Mouse (Mus musculus) left cerebral cortex, postnatal 25 days (tissue): ENCODE measurements at regions not wholly inside any gene's neighbourhood (a gene's known extent, or its start where the extent isn't known, plus 50 kb on each side); places are given as distances from the start of the nearest gene placed in this dataset.

Source experiments
- DNase-seq, 2 experiments: peaks; one replicate each; pipeline ENCODE4 v3.0.0; 2022; ENCODE audit warnings: low spot score in 2 of 2, mixed read lengths in 1 of 2
- intact Hi-C: fragments of 180-260 bp; cut with DNase I; formaldehyde crosslinking; loops from one replicate; pipeline ENCODE4 v1.15.1; 2025

DNA sequence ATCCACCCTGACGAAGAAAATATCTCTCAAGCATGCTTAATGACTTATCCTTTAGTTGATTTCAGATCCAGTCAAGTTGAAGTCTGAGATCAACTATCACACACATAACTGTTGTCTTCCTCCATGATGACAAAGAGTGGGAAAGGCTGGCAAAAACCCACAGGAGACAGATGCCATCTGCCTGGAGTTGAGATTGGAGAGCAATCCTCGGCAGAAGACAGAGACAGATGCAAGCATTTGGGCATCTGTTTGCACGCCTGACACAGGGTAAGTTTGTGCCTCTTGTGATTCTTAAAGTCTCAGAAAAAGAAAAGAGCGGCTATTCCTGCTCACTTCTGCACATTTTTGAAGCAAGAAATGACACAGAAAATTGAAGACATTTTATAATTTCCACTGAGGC is 715.7 kb upstream of the Tmem132c start:
- peak; percentile 32 to 86 for DNase-seq
- intact Hi-C loops = no loop called here

DNA sequence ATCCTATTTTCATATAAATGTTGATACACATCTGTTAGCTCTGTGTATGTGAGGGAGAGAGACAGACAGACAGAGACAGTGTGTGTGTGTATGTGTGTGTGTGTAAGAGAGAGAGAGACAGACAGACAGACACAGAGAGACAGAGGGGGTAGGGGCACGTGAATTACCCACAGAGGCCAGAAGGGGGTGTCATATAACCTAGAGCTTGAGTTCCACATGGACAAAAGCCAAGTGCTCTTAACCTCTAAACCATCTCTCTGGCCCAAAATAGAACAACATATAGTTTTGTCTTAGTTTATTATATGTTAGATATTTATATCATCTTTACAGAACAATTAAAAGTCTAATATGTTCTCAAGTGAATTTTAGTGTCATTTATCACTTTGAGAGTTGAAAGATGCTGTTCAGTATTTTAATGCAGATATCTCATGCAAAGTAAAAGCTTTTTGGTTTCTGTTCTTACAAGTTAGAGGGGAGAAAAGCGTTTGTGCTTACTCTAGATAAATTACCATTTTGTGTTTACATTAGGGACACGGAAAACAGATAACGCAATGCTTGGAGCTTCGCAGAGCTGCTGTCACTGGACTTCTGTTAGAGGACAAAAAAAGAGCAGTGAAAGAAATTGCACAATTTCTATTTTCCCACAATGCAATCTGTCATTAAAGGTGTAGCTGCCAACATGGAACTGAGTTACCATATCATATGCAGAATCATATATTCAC is 710.6 kb upstream of the Tmem132c start:
- no peak for DNase-seq
- intact Hi-C loops = no loop called here

DNA sequence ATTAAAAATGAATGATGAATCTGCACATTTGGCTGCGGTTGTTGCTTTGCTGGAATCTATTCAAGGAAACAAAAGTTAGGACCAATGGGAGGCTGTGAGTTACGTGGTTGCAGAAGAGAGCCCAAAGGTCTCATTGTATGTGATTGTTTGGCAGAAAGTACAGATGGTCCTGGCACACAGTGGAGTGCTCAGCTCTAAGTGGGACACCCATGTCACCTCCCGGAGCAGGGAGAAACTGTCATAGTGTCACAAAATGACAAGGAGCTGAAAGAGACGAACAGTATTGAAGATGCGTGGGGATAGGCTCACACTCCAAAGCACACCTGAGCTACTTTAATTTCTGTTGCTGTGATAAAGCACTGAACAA is 710.1 kb upstream of the Tmem132c start:
- no peak for DNase-seq
- intact Hi-C loops = no loop called here

DNA sequence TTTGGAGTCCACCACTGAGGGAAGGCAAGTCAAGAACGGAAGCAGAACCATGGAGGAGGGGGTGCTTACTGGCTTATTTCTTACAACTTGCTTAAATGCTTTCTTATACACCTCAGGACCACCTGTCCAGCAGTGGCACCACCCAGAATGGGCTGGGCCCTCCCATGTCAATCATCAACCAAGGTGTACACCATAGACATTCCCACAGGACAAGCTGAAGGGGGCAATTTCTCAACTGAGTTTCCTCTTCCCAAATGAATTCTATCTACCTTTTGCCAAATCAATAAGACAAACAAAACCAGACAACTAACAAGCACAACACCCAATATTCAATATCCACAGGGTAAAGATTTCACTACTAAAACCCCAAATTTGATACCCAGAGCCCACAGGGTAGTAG is 709.6 kb upstream of the Tmem132c start:
- intact Hi-C loops = no loop called here
- DNase-seq = no peak

DNA sequence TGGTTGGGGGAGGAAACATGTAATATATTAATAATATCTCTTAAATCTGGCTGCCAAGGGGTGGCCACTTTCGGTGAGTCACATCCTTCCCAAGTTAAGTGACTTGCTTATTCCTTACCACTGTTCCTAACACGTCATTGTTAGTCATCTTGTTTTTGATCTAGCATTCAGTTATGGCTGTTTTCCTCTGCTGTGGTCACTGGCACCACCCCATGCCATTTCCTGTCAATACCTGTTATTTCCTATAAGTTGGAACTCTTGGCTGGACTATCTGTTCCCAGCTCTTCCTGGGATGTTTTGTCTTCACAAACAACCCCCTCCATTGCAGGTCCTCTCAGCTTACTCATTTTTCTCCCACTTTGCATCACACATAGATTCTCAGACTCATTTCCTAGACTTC is 703.5 kb upstream of the Tmem132c start:
- intact Hi-C loops = no loop called here
- DNase-seq = no peak

DNA sequence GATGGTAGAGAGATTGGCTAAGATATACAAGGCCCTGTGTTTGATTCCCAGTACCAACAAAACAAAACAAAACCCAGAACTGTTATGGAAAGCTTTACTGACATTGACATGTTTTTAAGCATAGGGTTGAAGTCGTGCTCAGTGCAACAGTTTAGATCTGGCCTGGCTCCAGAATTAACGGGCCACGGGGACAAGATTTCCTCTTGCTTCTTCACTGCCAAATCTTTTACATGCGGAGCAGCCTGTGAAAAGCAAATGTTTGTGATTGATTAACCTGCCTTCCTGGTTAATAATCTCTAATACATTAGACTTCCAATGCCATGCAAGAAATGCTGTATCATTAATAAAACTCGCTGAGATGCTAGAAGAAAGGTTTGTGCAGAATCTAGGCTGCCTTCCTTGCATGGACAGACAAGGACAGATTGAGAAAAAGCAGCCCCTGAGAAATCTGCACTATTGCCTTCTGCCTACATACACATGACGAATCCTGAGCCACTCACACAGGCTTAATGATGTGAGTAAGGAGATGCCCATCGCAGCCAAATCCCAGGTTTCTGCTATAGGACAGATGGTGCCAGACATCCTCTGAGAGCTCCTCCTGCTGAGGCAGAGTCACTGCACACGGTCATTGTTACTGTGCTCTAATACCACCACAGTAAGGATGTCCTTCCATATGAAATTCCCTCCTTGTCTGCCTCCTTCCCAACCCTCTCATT is 697.2 kb upstream of the Tmem132c start:
- peak in 1 of 2 experiments; percentile 52 for DNase-seq
- intact Hi-C loops = no loop called here

DNA sequence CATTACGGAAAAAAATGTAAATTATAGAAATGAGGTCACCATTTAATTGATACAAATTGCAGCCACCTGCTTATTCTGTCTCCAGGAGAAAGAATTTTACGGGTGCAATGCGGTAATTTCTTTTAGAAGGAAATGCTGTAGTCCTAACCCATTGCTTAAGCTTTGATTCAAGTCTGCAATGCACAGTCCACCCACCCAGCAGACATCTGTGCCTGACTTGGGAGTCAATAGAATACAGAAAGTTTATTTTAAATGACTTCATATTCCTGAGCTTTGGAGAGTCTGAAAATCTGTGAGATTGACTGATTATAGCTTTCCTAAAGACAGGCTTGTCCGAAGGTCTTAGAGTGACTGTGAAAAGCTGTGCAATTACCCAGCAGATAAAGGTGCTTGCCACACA is 693.8 kb upstream of the Tmem132c start:
- intact Hi-C loops = no loop called here

DNA sequence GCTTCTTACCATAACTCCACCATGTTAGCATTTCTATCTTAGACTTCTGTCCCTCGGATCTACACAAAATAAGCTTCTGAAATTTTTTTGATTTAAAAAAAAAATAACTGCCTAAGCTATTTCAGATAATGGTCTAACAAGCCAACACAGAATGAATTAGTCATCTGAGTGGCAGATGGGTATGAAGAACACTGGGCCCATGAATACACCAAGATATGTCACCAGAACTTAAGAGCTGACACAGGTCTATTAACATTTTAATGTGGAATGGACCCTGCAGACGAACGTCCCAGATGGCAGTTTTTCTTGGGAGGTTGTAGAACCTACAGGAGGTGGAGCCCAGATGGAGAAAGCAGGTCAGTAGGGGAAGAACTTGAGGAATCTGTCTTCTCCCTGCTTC is 689.9 kb upstream of the Tmem132c start:
- intact Hi-C loops = no loop called here
- DNase-seq = peak in 1 of 2 experiments; percentile 9

More for the DNA sequence above, 693.8 kb upstream of the Tmem132c start:
- peak in 1 of 2 experiments; percentile 46 for DNase-seq

DNA sequence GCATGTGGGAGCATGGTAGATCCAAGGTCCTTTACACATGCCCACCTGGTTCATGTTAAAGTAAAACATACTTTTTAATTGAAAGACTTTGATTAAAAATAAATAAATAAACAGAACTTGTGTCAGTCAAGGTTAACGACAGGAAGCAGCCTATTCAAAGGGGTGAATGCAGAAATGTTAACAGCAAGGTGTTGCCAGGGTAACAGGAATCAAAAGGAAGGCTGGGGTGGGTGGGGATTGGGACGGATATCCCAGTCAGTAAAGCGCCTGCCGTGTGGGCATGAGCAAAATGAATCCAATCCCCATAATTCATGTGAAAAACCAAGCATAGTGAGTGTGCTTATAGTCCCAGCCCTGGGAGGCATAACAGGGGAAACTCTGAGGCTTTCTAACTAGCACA is 682.6 kb upstream of the Tmem132c start:
- intact Hi-C loops = no loop called here
- no peak for DNase-seq

DNA sequence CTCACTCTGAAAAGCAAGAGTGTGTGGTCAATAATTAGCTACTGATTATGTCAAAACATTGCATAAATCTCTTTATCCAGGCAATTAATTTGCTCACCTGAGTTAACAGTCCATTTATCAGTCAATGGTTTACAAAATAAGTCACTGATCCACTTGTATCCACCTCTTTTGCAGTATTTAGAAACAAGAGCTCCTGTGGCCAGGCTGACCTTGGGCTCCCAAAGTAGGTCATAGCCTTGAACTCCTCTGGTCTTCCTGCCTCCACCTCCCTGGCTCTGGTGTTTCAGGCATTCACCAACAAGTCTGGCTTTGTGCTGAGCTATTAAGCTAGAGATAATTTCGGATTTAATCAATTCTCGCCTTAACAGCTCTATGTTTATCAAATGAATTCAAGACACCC is 675.8 kb upstream of the Tmem132c start:
- intact Hi-C loops = no loop called here
- no peak for DNase-seq

DNA sequence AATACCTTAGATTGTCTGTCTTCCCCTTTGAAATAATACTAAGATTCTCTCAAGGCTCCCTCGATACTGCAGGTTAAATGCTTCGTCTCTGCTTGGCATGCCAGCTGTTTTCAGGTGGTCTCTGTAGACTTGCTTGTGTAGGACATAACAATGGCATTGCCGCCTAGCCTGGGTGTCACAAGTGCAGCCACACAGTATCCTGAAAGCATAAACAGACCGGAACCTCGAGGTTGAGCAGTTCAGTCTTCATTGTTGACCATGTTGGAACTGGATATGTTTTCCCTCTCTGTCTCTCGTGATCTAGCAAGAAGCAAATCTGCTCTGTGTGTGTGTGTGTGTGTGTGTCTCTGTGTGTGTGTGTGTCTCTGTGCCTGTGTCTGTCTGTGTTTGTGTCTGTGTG is 675.4 kb upstream of the Tmem132c start:
- intact Hi-C loops = no loop called here
- DNase-seq = no peak

DNA sequence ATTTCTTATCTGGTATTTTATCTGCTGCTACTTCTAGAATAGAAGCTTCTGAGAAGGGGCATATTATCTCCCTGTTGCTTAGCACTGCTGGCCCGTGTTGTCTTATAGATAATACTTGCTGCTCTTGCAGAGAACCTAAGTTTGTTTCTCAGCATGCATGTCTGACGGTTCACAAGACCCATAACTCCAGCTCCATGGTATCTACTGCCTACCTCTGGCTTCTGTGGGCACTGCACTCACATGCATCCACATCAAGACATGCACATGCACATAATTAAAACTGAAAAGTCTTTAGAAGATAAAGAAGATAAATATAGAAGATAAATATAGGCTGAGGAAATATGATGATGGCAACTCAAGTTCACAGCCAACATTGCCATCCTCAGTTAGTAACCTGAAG is 667.8 kb upstream of the Tmem132c start:
- intact Hi-C loops = loop anchor here (2.0 kb wide), 1 partner anchor 73 kb away; no protein-coding TSS in a partner anchor

DNA sequence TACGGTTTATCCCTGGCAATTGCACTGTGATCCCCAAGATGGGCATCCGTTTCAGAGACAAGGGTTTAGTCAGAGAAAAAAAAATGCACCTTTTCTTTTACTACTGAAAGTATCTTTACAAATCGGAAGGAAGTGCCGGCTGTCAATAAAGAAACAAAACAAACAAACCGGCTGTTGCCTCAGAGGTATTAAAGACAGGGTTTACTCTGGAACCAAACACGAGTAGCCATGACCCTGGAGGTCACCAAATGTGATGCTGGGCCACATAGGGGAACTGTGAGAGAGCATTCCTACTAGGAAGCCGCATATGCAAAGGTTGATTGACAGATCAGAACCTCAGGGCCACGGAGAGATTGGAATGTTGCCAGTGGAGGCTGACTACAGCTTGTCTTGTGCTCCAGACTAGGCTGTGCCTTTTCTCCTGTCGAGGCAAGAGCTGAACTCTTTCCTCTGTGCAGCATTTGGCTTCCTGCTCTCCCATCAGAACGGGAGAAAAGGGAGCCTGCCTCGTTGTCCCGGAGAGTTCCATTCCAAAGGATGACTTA is 643.8 kb upstream of the Tmem132c start:
- no peak for DNase-seq
- intact Hi-C loops = no loop called here

More for the DNA sequence above, 667.8 kb upstream of the Tmem132c start:
- DNase-seq = no peak

DNA sequence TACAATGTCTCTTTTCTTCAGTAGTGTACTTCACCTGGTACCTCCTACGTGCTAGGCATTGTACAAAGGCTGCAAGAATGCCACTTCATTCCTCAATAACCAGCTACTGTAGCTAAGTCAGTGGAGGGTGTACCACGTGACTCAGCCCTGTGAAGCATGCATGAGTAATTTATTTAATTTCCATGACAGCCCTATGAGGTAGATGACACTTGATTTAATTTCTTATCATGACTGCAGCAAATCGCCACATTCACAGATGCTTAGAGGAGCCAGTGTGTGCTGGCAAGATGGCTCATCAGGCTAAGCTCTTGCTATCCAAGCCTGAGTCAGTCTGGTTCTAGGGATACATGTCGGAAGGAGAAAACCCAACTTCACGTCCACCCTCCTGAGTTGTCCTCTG is 642.0 kb upstream of the Tmem132c start:
- peak in 1 of 2 experiments; percentile 3 for DNase-seq
- intact Hi-C loops = no loop called here

DNA sequence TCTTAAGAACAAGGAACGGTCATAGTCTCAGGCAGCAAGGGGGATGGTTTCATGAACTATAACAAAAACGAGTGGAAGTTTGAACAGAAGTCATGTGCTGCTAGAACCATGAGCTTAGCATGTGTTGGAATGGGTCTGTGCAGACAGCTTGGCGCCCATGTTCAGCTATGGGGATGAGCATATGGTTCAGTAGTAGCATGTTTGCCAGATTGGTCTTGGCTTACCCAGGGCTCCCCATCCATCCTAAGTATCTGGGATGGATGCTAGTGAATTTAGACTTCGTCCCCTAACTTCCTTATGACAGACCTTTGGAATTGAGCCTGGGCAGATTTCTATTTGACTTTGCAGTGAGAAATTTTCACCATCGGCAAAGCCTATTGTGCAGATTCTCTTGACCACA is 634.9 kb upstream of the Tmem132c start:
- DNase-seq = no peak
- intact Hi-C loops = no loop called here

DNA sequence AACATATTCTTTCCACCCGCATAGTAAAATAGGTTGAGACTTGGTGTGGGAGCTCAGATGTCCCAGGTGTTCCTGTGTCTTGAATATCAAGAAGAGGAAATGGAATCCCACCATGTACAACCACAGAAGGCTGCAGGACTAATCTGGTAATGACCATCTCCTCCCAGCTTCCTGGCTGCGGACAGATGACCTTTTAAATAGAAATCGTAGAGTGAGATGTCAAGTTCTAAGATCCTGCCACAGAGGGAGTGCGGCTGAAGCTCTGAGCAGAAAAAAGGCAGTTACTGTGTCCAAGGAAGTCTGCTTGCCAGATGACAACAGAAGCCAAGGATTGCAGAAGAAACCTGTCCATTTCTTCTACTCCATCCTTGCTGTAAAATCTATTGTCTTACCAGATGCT is 629.0 kb upstream of the Tmem132c start:
- intact Hi-C loops = no loop called here
- DNase-seq = no peak

DNA sequence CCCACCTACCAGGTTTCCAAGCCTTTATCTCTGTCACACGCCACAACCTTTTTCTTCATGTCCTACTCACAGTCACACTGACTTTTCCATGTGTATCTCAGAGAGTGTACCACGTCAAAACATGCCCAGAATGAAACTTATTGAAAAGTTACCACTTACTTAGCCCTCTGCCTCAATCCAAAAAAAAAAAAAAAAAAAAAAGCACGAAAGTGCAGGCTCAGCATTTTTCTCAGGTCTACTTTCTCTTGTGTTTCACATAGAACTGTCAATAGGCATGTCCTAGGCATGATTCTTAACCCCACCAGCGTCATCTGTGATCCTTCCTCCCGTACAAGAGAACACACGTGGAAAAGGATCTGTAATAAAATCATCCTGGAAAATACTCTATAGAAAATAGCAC is 619.1 kb upstream of the Tmem132c start:
- intact Hi-C loops = loop anchor here (5.0 to 10.0 kb wide), 3 partner anchors 192 to 1095 kb away; no protein-coding TSS in a partner anchor

DNA sequence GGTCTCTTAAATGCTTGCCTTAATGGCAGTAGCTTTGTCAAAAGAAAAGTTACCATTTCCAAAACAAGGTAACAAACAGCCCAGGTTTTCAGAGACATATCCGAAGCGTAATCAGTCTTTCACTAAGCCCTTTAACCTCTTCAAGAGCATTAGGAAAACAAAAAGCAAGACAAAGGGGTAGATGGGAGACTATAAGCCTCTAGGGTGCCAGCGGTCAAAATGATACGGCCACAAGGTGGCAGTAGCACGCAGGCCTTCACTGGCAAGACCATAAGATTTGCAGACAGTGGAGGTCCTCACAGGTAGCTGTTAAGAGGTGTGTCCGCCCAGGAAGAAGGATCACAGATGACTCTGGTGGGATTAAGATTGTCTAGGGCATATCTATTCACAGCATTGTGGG is 618.4 kb upstream of the Tmem132c start:
- DNase-seq = peak; percentile 72 to 74
- intact Hi-C loops = loop anchor here (5.0 to 10.0 kb wide), 3 partner anchors 192 to 1096 kb away; no protein-coding TSS in a partner anchor

More for the DNA sequence above, 619.1 kb upstream of the Tmem132c start:
- no peak for DNase-seq

DNA sequence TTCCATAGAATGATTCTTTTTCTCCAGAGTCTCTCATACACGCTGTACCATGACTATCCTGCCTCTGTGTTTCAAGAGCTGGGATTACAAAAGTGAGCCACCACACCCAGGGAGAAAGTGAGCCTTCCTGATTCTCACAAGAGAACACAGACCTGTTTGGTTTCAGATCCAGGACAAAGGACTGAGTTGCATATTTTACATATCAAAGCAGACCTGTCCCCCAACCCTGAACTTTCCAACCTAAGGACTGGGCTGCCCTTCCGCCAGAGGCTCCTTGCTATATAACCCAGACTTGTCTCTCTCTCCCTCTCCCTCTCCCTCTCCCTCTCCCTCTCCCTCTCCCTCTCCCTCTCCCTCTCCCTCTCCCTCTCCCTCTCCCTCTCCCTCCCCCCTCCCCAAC is 611.8 kb upstream of the Tmem132c start:
- intact Hi-C loops = loop anchor here (10.0 kb wide), 2 partner anchors 185 to 365 kb away; no protein-coding TSS in a partner anchor
- DNase-seq = no peak

DNA sequence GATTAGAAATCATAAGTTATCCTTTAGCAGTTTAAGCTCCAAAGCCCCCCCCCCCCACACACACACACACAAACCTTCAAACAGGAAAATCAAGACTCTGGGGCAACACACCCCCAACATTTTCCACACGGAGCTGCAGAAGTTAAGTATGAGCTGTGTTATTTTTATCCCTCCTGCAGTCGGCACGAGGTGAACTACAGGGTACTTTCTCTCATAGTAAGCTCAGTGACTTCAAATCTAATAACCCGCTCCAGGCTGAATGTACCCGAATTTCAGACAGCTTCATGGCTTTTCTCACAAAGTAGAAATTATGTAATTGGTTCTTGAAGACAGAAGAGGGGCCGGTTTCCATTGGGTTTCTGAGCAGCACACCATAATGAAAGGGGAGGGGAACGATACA is 591.2 kb upstream of the Tmem132c start:
- no peak for DNase-seq
- intact Hi-C loops = no loop called here

DNA sequence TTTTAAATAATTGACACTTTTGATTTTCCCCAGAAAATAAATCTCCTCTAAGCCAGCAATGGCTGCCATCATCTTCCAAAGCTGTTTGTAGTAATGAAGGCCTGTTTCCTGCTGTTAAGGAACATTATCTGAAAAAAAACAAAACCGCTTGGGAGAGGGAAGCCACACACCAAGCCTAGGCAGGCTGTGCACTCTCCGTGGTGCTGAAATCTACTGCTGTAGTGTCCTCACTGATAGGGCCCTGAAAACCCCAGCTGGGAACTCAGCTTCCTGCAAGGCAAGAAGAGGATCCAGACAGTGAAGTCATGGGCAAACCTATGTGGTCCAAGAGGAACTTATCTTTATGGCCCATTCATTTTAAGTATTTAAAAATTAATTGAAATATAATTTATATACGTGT is 590.2 kb upstream of the Tmem132c start:
- no peak for DNase-seq
- intact Hi-C loops = no loop called here
